Mouse (Mus musculus): ENCODE data around the gene Fgfr2. TPM values are rescaled to one million over a fixed set of nuclear protein-coding genes. Genes with fewer than 3 reads are reported as not detected.

Fgfr2 gene
- polyA plus RNA-seq, 1 experiment: 1.7 TPM

- TF ChIP-seq MYOG (IDR thresholded peaks at IDR 0.05; ENCODE audit: control insufficient read depth, extremely low read depth, insufficient read length) (no peak), FOSL1 (IDR thresholded peaks at IDR 0.05; ENCODE audit: insufficient read depth, low read length, poor library complexity, severe bottlenecking) (no peak), USF1 (IDR thresholded peaks at IDR 0.05; ENCODE audit: low read depth) (no peak), CEBPB (IDR thresholded peaks at IDR 0.05; ENCODE audit: low read depth) (no peak), CTCF (IDR thresholded peaks at IDR 0.05; ENCODE audit: control insufficient read depth, insufficient read depth, insufficient read length) (no peak), MYOD1 (IDR thresholded peaks at IDR 0.05; ENCODE audit: control insufficient read depth, insufficient read length, low read depth) (no peak), MAX (IDR thresholded peaks at IDR 0.05) (no peak)
- no peaks in the 10 kb centered on the region for H3K27me3 ChIP-seq (ENCODE audit: control insufficient read depth, insufficient read depth, insufficient read length)
- H3K36me3 ChIP-seq (ENCODE audit: control insufficient read depth, insufficient read depth): no peaks in the 10 kb centered on the region
- no peak overlapping the region for H3K4me3 ChIP-seq (ENCODE audit: insufficient read depth, poor library complexity, severe bottlenecking)
- no peaks in the 10 kb centered on the region for H3K79me2 ChIP-seq (ENCODE audit: control insufficient read depth, insufficient read depth)
- no peaks in the 10 kb centered on the region for H3K79me3 ChIP-seq (ENCODE audit: low read depth)
- no peak overlapping the region for H3ac ChIP-seq (ENCODE audit: control insufficient read depth, insufficient read length, low read depth)
Observed at GRCm38 (mm10) chr7:130368827-130369641, 2754.1 kb downstream of the Fgfr2 start.

- Histone ChIP-seq H3K79me2 (ENCODE audit: control insufficient read depth, insufficient read depth) (no peaks in the 10 kb centered on the region), H3ac (ENCODE audit: control insufficient read depth, insufficient read length, low read depth) (no peak overlapping the region), H3K4me3 (ENCODE audit: insufficient read depth, poor library complexity, severe bottlenecking) (no peak overlapping the region), H3K27me3 (ENCODE audit: control insufficient read depth, insufficient read depth, insufficient read length) (no peaks in the 10 kb centered on the region), H3K36me3 (ENCODE audit: control insufficient read depth, insufficient read depth) (no peaks in the 10 kb centered on the region), H3K79me3 (ENCODE audit: low read depth) (no peaks in the 10 kb centered on the region)
- TF ChIP-seq MAX (IDR thresholded peaks at IDR 0.05) (no peak), MYOD1 (IDR thresholded peaks at IDR 0.05; ENCODE audit: control insufficient read depth, insufficient read length, low read depth) (no peak), CEBPB (IDR thresholded peaks at IDR 0.05; ENCODE audit: low read depth) (no peak), FOSL1 (IDR thresholded peaks at IDR 0.05; ENCODE audit: insufficient read depth, low read length, poor library complexity, severe bottlenecking) (no peak), MYOG (IDR thresholded peaks at IDR 0.05; ENCODE audit: control insufficient read depth, extremely low read depth, insufficient read length) (no peak), CTCF (IDR thresholded peaks at IDR 0.05; ENCODE audit: control insufficient read depth, insufficient read depth, insufficient read length) (no peak), USF1 (IDR thresholded peaks at IDR 0.05; ENCODE audit: low read depth) (no peak)
Observed at GRCm38 (mm10) chr7:130368036-130368826, 2754.9 kb downstream of the Fgfr2 start.

GRCm38 (mm10) chr7:130367222-130368035, 2755.7 kb downstream of the Fgfr2 start:
- no peaks in the 10 kb centered on the region for H3K79me3 ChIP-seq (ENCODE audit: low read depth)
- no peak for TF ChIP-seq MYOD1 (IDR thresholded peaks at IDR 0.05; ENCODE audit: control insufficient read depth, insufficient read length, low read depth)
- no peak for TF ChIP-seq MAX (IDR thresholded peaks at IDR 0.05)
- no peak for TF ChIP-seq CEBPB (IDR thresholded peaks at IDR 0.05; ENCODE audit: low read depth)
- no peak for TF ChIP-seq FOSL1 (IDR thresholded peaks at IDR 0.05; ENCODE audit: insufficient read depth, low read length, poor library complexity, severe bottlenecking)
- H3K36me3 ChIP-seq (ENCODE audit: control insufficient read depth, insufficient read depth): no peaks in the 10 kb centered on the region
- H3K27me3 ChIP-seq (ENCODE audit: control insufficient read depth, insufficient read depth, insufficient read length): no peaks in the 10 kb centered on the region
- no peak overlapping the region for H3K4me3 ChIP-seq (ENCODE audit: insufficient read depth, poor library complexity, severe bottlenecking)
- H3K79me2 ChIP-seq (ENCODE audit: control insufficient read depth, insufficient read depth): no peaks in the 10 kb centered on the region
- no peak overlapping the region for H3ac ChIP-seq (ENCODE audit: control insufficient read depth, insufficient read length, low read depth)

- H3ac ChIP-seq (ENCODE audit: control insufficient read depth, insufficient read length, low read depth): no peak overlapping the region
- no peaks in the 10 kb centered on the region for H3K79me2 ChIP-seq (ENCODE audit: control insufficient read depth, insufficient read depth)
- H3K79me3 ChIP-seq (ENCODE audit: low read depth): no peaks in the 10 kb centered on the region
- no peak overlapping the region for H3K4me3 ChIP-seq (ENCODE audit: insufficient read depth, poor library complexity, severe bottlenecking)
- TF ChIP-seq CTCF (IDR thresholded peaks at IDR 0.05; ENCODE audit: control insufficient read depth, insufficient read depth, insufficient read length): no peak
- no peak for TF ChIP-seq MAX (IDR thresholded peaks at IDR 0.05)
- no peak for TF ChIP-seq USF1 (IDR thresholded peaks at IDR 0.05; ENCODE audit: low read depth)
- TF ChIP-seq CEBPB (IDR thresholded peaks at IDR 0.05; ENCODE audit: low read depth): no peak
- TF ChIP-seq MYOD1 (IDR thresholded peaks at IDR 0.05; ENCODE audit: control insufficient read depth, insufficient read length, low read depth): no peak
- no peak for TF ChIP-seq MYOG (IDR thresholded peaks at IDR 0.05; ENCODE audit: control insufficient read depth, extremely low read depth, insufficient read length)
- TF ChIP-seq FOSL1 (IDR thresholded peaks at IDR 0.05; ENCODE audit: insufficient read depth, low read length, poor library complexity, severe bottlenecking): no peak
- H3K27me3 ChIP-seq (ENCODE audit: control insufficient read depth, insufficient read depth, insufficient read length): no peaks in the 10 kb centered on the region
- no peaks in the 10 kb centered on the region for H3K36me3 ChIP-seq (ENCODE audit: control insufficient read depth, insufficient read depth)
Observed at GRCm38 (mm10) chr7:130365711-130366110, 2757.4 kb downstream of the Fgfr2 start.

GRCm38 (mm10) chr7:130340412-130341152, 2782.6 kb downstream of the Fgfr2 start:
- no peaks in the 10 kb centered on the region for H3K36me3 ChIP-seq (ENCODE audit: control insufficient read depth, insufficient read depth)
- H3K27me3 ChIP-seq (ENCODE audit: control insufficient read depth, insufficient read depth, insufficient read length): peaks cover 4% of the 10 kb centered on the region
- no peaks in the 10 kb centered on the region for H3K79me3 ChIP-seq (ENCODE audit: low read depth)
- no peak overlapping the region for H3ac ChIP-seq (ENCODE audit: control insufficient read depth, insufficient read length, low read depth)
- no peak for TF ChIP-seq MYOD1 (IDR thresholded peaks at IDR 0.05; ENCODE audit: control insufficient read depth, insufficient read length, low read depth)
- no peak for TF ChIP-seq FOSL1 (IDR thresholded peaks at IDR 0.05; ENCODE audit: insufficient read depth, low read length, poor library complexity, severe bottlenecking)
- TF ChIP-seq MYOG (IDR thresholded peaks at IDR 0.05; ENCODE audit: control insufficient read depth, extremely low read depth, insufficient read length): no peak
- H3K4me3 ChIP-seq (ENCODE audit: insufficient read depth, poor library complexity, severe bottlenecking): no peak overlapping the region
- H3K79me2 ChIP-seq (ENCODE audit: control insufficient read depth, insufficient read depth): no peaks in the 10 kb centered on the region
